Mouse (Mus musculus) frontal cortex, postnatal 10 days (tissue): Measurements from ENCODE around the gene 5730596B20Rik.

Experiments used
- DNase-seq, 2 experiments: peaks; one replicate each; pipeline ENCODE4 v3.0.0; 2022; ENCODE audit warnings: low spot score in 2 of 2, mixed read lengths in 1 of 2

5730596B20Rik gene

GRCm38 (mm10) chr6:52212556-52213118, 35.3 kb downstream of the 5730596B20Rik start:
- DNase-seq, result no peak

DNA sequence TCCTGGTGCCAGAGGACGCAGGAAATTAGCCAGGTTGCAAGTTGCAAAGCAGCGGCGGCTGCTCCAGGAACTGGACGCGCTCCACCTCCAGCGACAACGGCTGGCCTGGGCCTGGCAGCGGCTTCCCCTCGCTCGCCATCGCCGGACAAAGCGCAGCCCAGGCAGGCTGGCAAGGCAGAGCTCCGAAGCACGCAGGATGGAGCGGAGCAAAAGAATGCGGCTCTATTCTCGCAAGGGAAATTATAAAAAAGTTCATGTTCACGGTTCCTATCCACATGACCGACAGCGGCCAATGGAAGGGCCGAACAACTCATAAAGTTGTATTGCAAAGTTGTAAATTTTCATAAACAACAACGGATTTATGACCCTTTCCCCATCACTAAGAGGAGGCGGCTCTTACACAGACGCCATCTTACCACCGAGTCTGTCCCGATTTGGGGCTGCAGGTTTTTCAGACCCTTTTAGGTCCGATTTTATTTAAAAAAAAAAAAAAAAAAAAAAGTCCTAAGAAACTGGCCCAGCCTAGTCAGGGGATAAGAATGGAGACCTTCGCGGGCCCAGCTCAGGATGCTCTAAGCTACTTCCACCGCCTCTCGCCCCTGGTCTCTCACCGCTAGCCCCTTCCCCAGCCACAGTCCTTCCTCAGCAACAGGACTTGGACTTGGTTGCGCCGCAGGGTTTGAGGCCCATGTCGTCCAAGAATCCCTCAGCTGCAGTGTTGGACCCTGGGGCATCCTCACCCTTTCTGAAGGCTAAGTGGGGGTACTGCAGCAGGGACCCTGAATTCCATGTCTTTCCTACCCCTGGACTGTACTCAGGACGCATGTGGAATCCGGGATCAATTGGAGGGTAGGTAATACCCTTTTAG, 36.1 kb downstream of the 5730596B20Rik start, which contains the start of the genes Hoxa3 and Gm28308:
TSS of gene Hoxa3 (minus strand) at position 218 of the 868 bp plus-strand sequence.
TSS of gene Gm28308 (minus strand) at position 221 of the 868 bp plus-strand sequence.
- no peak for DNase-seq

- DNase-seq, result no peak
Observed at GRCm38 (mm10) chr6:52214271-52214670, 37.0 kb downstream of the 5730596B20Rik start.

- no peak for DNase-seq
Observed at GRCm38 (mm10) chr6:52215070-52215469, 37.8 kb downstream of the 5730596B20Rik start.

DNA sequence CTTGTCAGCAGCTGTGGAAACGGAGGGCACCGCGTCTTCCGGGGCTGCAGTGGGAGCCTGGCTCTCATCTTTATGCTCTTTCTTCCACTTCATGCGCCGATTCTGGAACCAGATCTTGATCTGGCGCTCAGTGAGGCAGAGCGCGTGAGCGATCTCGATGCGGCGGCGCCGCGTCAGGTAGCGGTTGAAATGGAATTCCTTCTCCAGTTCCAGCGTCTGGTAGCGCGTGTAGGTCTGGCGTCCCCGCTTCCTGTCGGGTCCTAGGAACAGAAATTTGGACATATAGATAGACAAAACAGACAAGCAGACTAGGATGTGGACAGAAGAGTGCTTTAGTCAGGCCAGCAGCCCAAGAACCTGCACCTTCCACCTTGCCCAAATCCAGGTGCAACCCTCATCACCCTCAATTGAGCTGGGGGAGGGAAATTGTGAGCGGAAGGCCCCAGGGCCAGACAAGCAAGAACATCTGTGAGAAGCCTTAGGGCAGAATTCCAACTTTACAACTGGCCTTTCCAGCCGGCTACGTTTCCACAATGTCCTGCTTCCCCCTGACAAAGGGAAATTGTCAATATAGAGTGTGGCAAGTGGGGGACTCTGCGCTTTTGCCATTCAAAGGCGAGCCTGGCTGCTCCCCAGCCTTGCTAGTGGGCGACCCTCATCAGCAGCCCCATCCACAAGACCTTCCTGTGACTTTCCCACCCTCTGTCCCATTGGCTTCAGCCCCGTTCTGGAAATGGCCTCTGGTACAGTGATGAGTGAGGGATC, 38.7 kb downstream of the 5730596B20Rik start:
- DNase-seq, result no peak

DNA sequence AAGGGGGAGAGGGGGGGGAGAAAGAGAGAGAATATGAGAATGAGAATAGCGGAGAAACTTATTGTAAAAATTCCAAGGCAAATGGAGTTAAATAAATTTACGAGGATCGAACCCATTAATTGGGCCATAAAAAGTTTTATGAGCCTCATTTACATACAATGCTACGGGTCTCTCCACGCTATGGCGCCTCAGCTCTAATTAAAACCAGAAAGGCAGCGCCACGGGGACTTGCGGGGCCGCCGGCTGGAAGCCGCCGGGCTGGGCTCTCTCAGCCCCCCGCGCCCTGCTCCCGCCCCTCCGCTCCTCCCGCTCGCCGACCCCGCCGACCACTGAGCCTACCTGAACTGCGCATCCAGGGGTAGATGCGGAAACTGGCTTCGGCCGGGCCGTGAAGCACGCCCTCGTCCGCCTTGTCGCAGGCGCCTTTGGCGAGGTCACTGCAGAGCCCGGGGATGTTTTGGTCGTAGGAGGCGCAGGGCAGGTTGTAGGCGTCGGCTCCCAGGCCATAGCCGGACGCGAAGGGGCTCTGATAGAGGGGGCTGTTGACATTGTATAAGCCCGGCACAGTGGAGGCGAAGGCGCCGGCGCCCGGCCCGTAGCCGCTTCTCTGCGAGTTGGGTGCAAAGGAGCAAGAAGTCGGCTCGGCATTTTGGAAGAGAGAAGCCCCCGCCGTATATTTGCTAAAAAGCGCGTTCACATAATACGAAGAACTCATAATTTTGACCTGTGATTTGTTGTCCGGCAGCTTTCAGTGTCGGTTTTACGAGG, 39.6 kb downstream of the 5730596B20Rik start:
- DNase-seq, result no peak

GRCm38 (mm10) chr6:52217459-52217768, 40.1 kb downstream of the 5730596B20Rik start:
- no peak for DNase-seq

DNA sequence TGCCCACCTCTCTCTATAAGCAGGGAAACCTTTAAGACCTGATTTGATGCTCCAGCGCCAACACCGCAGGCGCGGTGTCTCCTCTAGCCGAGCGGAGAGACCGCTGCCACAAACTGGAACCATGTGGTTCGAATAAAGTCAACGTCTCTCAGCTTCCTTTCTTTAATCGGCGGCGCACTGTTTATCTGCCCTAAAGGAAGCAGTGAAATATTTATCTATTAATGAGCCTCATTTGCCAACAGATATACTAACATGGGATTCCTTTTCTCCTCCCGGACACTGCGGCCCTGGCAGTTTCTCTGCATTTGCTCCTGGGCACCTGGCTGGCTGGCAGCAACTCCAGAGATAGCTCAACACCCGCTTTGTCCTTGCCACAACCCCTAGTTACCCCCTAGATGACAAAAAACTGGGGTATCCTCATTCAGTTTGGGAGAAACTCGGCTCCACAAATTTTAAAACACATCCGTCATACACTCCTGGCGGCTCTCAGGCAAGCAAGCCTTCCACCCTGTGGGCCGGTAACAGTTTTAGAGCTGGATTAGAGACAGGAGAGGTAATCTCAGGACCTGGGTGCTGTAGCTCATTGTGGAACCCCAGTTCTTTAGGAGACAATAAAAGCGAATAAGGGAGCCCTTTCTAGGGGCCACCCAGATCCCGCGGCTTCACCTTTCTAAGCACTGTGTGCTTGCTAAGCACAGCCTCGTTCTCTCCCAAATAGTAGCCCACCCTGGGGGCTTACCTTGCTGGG, 40.8 kb downstream of the 5730596B20Rik start:
- DNase-seq, result no peak

DNA sequence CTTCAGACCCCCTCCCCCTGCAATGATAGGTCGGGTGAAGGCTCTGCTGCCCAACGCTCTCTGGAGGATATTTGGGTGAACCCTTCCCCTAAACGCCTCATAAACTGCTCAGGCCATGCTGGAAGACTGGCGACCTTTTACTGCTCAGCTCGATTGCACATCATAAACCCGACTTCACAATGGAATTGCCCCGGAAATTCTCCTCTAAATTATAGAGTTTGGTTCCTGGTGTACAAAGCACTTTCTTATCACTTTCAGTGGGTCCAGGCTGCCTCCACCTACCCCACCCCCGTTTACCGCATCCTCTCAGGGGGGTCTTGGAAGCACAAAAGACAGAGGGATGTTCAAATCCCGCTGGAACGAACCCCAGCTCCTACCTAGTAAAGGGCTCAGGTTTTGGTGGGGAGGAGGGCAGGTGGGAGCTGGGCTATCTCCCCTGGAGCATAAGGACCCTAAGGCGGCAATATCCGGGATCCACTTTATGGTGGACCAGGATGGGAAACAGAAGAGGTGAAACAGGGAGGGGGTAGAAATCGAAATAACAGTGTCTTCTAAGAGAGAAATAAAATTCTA, 41.4 kb downstream of the 5730596B20Rik start:
- DNase-seq, result no peak

- no peak for DNase-seq
Observed at GRCm38 (mm10) chr6:52219234-52219942, 42.1 kb downstream of the 5730596B20Rik start.

DNA sequence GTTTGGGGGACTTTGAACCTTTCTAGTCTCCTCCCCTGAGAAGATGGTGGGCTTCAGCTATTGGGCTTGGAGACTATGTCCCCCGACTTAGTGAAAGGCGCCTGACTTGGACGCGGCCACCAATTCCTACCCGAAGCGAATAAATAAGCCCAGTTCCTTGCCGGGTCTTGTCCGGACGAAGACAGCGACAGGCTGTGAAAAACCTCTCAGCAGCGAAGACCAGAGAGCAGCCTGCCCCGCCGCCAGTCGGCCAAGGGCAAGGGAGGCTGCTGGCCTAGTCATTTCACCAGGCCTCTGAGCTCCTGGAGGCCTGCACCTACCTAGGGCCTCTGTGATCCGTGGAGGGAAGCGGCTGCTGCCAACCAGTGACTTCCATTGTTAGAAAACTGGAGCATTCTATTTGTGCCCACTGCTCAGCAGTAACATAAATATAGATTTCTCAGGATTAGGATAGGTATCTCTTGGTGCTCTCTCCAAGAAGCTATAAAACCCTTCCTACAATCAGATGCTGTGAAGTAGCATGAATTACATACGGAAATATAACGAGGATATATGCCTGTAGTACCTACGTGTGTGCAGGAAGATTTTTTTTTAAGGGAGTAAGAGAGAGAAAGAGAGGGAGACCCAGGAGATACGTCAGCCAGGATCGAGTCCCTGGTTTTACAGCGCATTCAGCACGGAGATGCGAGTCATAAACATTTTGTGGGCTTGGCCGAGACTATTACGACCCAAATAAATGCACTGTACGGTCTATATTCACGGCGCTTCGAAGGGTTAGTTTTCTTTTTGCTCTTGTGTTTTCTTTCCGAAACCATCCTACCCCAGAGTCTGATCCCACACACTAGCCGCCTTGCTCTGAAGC, 42.9 kb downstream of the 5730596B20Rik start:
- DNase-seq, result no peak

DNA sequence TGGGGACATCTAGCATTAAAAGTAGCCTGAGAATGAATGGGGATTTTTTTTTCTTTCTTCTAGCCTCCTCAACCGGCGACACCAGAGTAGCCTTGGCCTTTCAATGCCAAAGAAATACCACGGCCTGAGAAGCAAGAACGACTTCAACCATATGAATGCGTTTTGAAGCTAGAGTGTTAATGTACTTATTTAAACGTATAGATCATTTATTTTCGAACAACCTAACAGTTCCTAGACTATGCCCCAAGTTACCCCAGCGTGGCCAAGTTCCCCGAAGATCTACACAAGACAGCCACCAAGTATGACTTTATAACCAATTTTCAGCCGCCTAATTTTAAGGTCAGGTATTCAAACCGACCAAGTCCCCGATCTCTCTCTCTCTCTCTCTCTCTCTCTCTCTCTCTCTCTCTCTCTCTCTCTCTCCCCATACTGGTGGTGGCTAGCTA, 43.6 kb downstream of the 5730596B20Rik start:
- no peak for DNase-seq

GRCm38 (mm10) chr6:52221337-52221992, 44.2 kb downstream of the 5730596B20Rik start, which contains the start of gene Hoxa7:
Gene Hoxa7, minus strand, starts transcription at chr6:52221854.
- peak; percentile 32 to 74 for DNase-seq

DNA sequence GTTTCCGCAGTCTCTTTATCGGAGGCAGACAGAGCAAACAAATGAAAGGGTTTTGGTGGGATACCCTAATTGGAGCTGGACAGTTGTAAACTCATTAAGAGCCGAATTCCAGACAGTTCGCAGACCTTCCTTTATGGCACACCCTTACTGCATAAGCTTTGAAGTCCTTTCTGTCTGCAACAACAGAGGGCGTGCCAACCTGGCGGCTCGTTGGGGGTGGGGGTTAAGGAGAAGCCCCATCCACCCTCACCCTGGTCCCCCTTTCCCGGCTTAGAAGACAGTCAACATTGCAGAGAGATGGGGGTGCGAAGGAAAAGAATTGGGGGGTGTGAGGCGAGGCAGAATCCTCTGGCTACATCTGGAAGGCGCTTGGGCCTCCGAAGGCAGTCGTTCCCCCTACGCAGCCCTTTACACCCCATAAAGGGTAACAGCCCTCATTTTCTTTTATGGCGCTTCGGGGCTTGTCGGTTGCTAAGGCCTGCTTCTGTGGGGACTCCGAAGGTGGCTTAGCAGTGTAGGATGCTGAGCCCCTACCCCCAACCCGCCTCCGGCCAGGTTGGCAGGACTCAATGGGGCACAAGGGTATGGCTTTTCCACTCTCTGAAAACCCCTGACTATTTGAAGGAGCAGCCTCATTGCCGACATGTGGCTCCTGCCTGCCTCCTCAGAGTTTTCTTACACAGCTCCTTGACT, 44.8 kb downstream of the 5730596B20Rik start:
- no peak for DNase-seq

DNA sequence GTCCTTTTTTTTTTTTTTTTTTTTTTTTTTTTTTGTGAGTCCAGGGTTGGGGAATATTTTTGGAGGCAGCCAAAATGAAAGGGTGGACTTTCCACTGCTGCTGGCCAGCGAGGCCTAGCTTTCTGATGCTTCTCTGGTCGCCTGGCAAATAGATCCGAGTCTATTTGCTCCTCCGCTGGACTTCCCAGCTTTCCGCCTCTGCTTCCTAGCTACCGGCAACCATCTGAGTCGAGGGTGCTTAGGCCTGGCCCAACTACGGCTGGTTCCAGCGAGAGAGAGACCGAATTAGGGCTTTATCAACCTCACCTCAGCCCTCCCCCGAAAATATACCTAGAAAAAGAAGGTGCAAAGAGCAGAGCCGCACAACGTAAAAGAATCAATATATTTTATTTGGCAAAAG, 45.4 kb downstream of the 5730596B20Rik start:
- no peak for DNase-seq

DNA sequence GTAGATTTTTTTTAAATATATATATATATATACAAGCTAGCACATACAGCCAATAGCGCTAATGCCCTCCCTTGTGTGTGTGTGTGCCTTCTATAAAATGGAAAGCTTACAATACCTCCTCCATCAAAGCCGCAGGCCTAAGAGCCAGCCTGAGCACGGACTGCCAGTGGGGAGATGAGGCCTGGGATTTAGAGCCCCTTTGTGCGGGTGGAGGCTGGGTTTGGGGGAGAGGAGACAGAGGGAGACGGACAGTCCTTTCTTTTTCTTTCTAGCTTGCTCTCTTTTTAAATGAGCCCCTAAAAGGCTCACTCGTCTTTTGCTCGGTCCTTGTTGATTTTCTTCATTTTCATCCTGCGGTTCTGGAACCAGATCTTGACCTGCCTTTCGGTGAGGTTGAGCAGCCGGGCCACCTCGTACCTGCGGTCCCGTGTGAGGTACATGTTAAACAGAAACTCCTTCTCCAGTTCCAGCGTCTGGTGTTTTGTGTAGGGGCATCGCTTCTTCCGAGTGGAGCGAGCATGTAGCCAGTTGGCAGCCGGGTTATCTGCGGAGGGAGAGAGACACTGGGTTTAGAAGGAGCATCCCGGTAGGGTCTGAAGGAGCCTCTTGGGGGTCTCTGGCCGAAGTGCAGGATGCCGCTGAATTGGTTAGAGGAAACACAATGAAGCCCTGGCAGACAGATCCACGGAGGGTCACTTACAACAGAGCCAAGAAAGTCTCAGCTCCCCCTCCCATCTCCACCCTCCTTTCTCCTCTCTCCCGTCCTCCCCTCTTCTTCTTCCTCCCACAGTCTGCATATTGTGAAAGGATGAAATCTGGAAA, 46.9 kb downstream of the 5730596B20Rik start:
- DNase-seq, result no peak
